Mouse (Mus musculus) stomach, postnatal 0 days (tissue): ENCODE measurements around the gene Pus10. TPM values are rescaled to one million over a fixed set of nuclear protein-coding genes. Genes with fewer than 3 reads are reported as not detected.

ENCODE experiments used
- ATAC-seq: fragments of 200-750 bp; cut with Nextera tagmentation; 2 replicates; pipeline ENCODE4 v1.8.0; 2017; ENCODE audit not compliant: low FRiP score, low TSS enrichment
- DNase-seq: peaks from one replicate; pipeline ENCODE4 v3.0.0-alpha.2; 2016; ENCODE audit warnings: low spot score
- H3K27ac ChIP-seq: fragments of 300-500 bp; sonication (generic); replicated peaks from 2 replicates; pipeline ENCODE4 v1.5.1; 2014; ENCODE audit warnings: mild to moderate bottlenecking, control low read depth
- H3K27me3 ChIP-seq: fragments of 300-500 bp; sonication (generic); 2 replicates; pipeline ENCODE4 v1.6.1; 2014; ENCODE audit warnings: low read length; ENCODE audit not compliant: control insufficient read depth, insufficient read depth
- H3K36me3 ChIP-seq: fragments of 300-500 bp; sonication (generic); 2 replicates; pipeline ENCODE4 v1.6.1; 2014; ENCODE audit warnings: low read length, mixed read lengths; ENCODE audit not compliant: control insufficient read depth, insufficient read depth
- H3K4me1 ChIP-seq: fragments of 300-500 bp; sonication (generic); replicated peaks from 2 replicates; pipeline ENCODE4 v1.6.1; 2014; ENCODE audit warnings: antibody characterized with exemption; ENCODE audit not compliant: control insufficient read depth, insufficient read depth
- H3K4me2 ChIP-seq: fragments of 300-500 bp; sonication (generic); replicated peaks from 2 replicates; pipeline ENCODE4 v1.6.1; 2014; ENCODE audit warnings: low read depth, mild to moderate bottlenecking, control low read depth, moderate library complexity
- H3K4me3 ChIP-seq: fragments of 300-500 bp; sonication (generic); 2 replicates; pipeline ENCODE4 v1.5.1; 2014; ENCODE audit warnings: low read depth, low read length, control low read depth
- H3K9ac ChIP-seq: fragments of 300-500 bp; sonication (generic); 2 replicates; pipeline ENCODE4 v1.6.1; 2014; ENCODE audit warnings: mild to moderate bottlenecking, low read length, control low read depth, mixed read lengths
- H3K9me3 ChIP-seq: fragments of 300-500 bp; sonication (generic); 2 replicates; pipeline ENCODE4 v1.6.1; 2016; ENCODE audit warnings: low read length; ENCODE audit not compliant: control insufficient read depth
- CTCF ChIP-seq: IDR thresholded peaks from 2 replicates; pipeline ENCODE4 v1.5.1; 2016; ENCODE audit warnings: antibody characterized with exemption, low read depth, mild to moderate bottlenecking, moderate library complexity
- EP300 ChIP-seq: optimal IDR thresholded peaks from 2 replicates; pipeline ENCODE3; 2016; ENCODE audit warnings: antibody characterized with exemption
- WGBS: fragments of 180-500 bp; shearing (Covaris S2); extraction: QIAGEN DNeasy Blood & Tissue Kit; methylation state at CpG from one replicate; pipeline ENCODE4 v1.1.7; 2014; 5-methylcytosine and 5-hydroxymethylcytosine counted together
- polyA plus RNA-seq: library from polyadenylated mRNA; unstranded; fragments of >200 nt; fragmentation: Nextera tagmentation; extraction: Ambion mirVana; gene quantifications from 2 replicates; pipeline ENCODE4 v1.2.1, GENCODE M21; 2015

Gene Pus10
- polyA plus RNA-seq, 1 experiment from 2014 or later, result 11.1 TPM

DNA sequence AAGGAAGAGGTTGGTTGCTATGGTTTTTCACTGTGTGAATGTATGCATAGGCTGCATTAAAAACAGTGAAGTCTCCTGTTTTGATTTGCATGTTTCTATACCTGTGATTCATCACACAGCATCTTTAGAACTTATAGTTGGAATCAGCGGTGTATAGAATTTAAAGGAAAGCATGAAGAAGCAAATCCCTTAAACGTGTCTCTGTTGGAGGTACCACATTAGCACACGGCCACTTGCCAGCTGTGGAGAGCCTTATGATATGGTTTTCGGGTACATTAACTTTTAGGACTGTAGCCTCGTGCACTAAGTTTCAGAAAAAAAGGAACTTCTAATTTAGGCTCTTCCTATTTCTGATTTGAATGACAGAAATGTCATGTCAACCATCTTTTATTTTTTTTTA, 17.1 kb downstream of the Pus10 start:
- no peaks in the 10 kb centered on the region for H3K27me3 ChIP-seq
- H3K4me3 ChIP-seq, result no peak overlapping the region
- ATAC-seq (no peak), DNase-seq (no peak)
- H3K36me3 ChIP-seq, result no peaks in the 10 kb centered on the region; the same call in 1 of the 2 replicates
- H3K9me3 ChIP-seq, result no peaks in the 10 kb centered on the region
- H3K27ac ChIP-seq, result no peak overlapping the region
- TF ChIP-seq CTCF, result no peak
- no peak for TF ChIP-seq EP300
- 86% methylated on average over 5 of the region's 5 CpGs for WGBS
- H3K4me1 ChIP-seq, result no peaks in the 10 kb centered on the region
- no peak overlapping the region for H3K4me2 ChIP-seq
- no peak overlapping the region for H3K9ac ChIP-seq

DNA sequence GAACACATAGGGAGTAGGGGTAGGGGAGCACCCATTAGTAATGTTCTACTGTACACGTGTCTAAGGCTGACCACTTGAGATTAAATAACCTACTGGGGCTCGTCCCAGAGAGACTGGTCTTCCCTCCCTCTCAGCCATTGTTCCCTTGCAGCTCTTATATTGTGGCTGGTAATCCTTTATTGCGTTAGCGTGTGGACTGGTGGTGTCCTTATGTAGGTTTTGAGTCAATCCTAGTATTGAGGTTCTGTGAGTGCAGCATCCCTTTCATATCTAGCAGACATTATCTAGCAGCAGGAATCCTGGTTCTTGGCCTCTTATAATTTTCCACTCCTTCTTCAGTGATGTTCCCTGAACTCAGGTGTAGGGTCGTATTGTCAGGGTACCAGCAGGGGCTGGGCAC, 21.2 kb downstream of the Pus10 start:
- ATAC-seq (no peak), DNase-seq (no peak)
- no peak overlapping the region for H3K27ac ChIP-seq
- no peak overlapping the region for H3K4me2 ChIP-seq
- no peaks in the 10 kb centered on the region for H3K4me1 ChIP-seq
- H3K4me3 ChIP-seq, result no peak overlapping the region
- TF ChIP-seq EP300, result no peak
- TF ChIP-seq CTCF, result no peak
- no peaks in the 10 kb centered on the region for H3K9me3 ChIP-seq
- 85% methylated on average over 5 of the region's 5 CpGs for WGBS
- H3K9ac ChIP-seq, result no peak overlapping the region
- H3K27me3 ChIP-seq, result no peaks in the 10 kb centered on the region
- H3K36me3 ChIP-seq, result no peaks in the 10 kb centered on the region

DNA sequence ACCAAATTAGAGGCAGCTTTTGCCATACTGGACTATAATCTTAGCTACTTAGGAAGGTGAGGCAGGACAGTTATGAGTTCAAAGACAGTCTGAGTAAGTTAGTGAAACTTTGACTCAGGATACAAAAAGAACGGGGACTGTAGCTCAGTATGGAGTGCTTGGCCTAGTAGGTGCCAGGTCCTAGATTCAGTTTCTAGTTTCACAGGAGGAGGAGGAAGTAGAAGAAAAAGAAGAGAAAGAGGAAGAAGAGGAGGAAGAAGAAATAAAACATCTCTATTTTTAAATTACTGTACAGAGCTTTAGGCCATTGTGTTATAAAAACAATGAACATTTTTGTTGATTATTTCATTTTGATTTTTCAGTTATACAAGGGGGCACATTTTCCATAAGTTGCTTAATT, 22.6 kb downstream of the Pus10 start:
- no peaks in the 10 kb centered on the region for H3K27me3 ChIP-seq
- ATAC-seq (no peak), DNase-seq (no peak)
- H3K36me3 ChIP-seq, result no peaks in the 10 kb centered on the region
- H3K27ac ChIP-seq, result no peak overlapping the region
- TF ChIP-seq CTCF (no peak), EP300 (no peak)
- H3K9me3 ChIP-seq, result no peaks in the 10 kb centered on the region
- no peaks in the 10 kb centered on the region for H3K4me1 ChIP-seq
- WGBS, result 89% methylated on average over 1 of the region's 1 CpGs
- H3K4me3 ChIP-seq, result no peak overlapping the region
- H3K9ac ChIP-seq, result no peak overlapping the region
- H3K4me2 ChIP-seq, result no peak overlapping the region

DNA sequence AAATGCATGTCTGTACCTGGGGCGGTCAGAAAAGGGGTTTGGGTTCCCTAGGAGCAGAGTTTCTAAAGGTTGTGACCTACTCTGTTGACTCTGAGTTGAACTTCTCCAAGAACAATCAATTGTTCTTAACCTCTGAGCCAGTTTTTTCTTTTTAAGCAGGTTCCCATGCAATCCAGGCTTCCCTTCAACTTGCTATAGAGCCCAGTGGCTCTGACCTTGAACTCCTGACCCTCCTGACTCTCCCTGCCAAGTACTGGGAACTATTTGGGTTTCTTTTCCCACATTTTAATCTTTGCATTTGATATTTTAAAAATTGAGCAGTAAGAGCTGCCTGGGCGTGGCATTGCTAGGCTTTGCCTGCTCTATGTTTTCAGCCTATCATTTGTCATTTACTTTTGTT, 27.8 kb downstream of the Pus10 start:
- 83% methylated on average over 2 of the region's 2 CpGs for WGBS
- Histone ChIP-seq H3K4me1 (no peaks in the 10 kb centered on the region), H3K36me3 (no peaks in the 10 kb centered on the region), H3K9ac (no peak overlapping the region), H3K27ac (no peak overlapping the region), H3K9me3 (no peaks in the 10 kb centered on the region), H3K27me3 (no peaks in the 10 kb centered on the region), H3K4me2 (no peak overlapping the region), H3K4me3 (no peak overlapping the region)
- DNase-seq, result no peak
- TF ChIP-seq EP300, result no peak
- TF ChIP-seq CTCF, result no peak
- ATAC-seq, result no peak

DNA sequence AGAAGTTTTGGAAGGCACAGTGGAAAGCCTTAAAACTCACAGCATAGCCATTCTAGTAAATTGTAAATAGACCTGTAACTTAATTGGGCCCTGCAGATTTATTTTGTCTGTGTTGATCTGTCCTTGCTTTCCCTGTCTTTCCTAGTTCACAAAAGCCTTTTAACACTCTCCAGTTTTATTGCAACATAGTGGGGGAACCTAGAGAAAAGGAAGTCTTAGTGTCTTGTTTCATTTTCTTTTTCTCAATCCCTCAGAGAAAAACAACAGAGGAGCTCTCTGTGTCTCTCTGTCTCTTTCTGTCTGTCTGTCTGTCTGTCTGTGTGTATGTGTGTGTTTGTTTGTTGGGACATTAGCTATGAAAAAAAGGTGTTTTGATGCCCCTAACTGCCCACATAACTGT, 30.4 kb downstream of the Pus10 start:
- Histone ChIP-seq H3K4me1 (no peaks in the 10 kb centered on the region), H3K27me3 (no peaks in the 10 kb centered on the region), H3K9me3 (no peaks in the 10 kb centered on the region), H3K4me3 (no peak overlapping the region), H3K9ac (no peak overlapping the region), H3K27ac (no peak overlapping the region), H3K4me2 (no peak overlapping the region), H3K36me3 (no peaks in the 10 kb centered on the region)
- ATAC-seq (no peak), DNase-seq (no peak)
- TF ChIP-seq EP300, result no peak
- TF ChIP-seq CTCF, result no peak

DNA sequence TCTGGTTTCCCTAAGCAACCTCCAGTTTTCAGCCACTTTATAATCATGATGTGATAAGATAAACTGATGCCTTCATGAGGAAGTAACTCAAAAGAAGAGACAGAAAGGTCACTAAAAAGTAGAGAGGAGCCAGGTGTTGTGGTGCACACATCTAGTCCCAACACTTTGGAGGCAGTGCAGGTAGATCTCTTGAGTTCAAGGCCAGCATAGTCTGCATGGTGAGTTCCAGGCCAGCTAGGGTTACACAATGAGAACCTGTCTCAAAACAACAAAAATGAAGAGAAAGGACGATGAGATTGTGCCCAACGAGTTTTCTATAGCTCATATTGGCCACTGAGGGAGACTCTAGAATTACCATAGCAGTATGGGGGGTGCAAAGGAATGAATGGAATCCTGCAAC, 33.1 kb downstream of the Pus10 start:
- 63% methylated on average over 2 of the region's 2 CpGs for WGBS
- TF ChIP-seq EP300, result no peak
- DNase-seq, result no peak
- H3K4me2 ChIP-seq, result no peak overlapping the region
- no peak overlapping the region for H3K4me3 ChIP-seq
- H3K36me3 ChIP-seq, result 0 out of 2 replicates have a peak, but pooled peaks cover 2% of the 10 kb centered on the region
- H3K27me3 ChIP-seq, result no peaks in the 10 kb centered on the region
- no peak overlapping the region for H3K9ac ChIP-seq
- no peaks in the 10 kb centered on the region for H3K9me3 ChIP-seq
- no peak for ATAC-seq
- H3K27ac ChIP-seq, result no peak overlapping the region
- no peaks in the 10 kb centered on the region for H3K4me1 ChIP-seq
